ENCODE assay signal across 25 mouse cellular contexts in genomic region chr17:15329740-15330318, GRCm38 (mm10). TPM values are rescaled to one million over a fixed set of nuclear protein-coding genes. Genes with fewer than 3 reads are reported as not detected.
DNase-seq lines count a peak whose midpoint lies in the region; ATAC-seq lines count a peak whose summit lies in the region.
"Had no signal": no experiment of that assay in that cellular context is flagged by ENCODE, and none has a peak within 500 bp of the region (broad histone marks: within the 10 kb centered on the region; RNA-seq: fewer than 3 reads in every experiment).

No protein-coding gene starts in this region.

- intact Hi-C loops in heart, postnatal 14 days (cut with DNase I), result no loop called here

- H3K4me2 ChIP-seq in kidney, embryonic 14.5 days (replicated peaks; ENCODE audit: low read depth, low read length), result no peak overlapping the region
- H3K4me2 ChIP-seq in embryonic facial prominence, embryonic 14.5 days (ENCODE audit: low read depth, low read length), result no peak overlapping the region
- no peak overlapping the region for H3K4me2 ChIP-seq in limb, embryonic 13.5 days (replicated peaks)
- H3K4me2 ChIP-seq: forebrain, embryonic 13.5 days; heart, embryonic 13.5 days; hindbrain, embryonic 13.5 days had no signal

- no peaks in the 10 kb centered on the region for H3K36me3 ChIP-seq in kidney, embryonic 14.5 days (ENCODE audit: control insufficient read depth, insufficient read depth, low read length)
- no peaks in the 10 kb centered on the region for H3K36me3 ChIP-seq in embryonic facial prominence, embryonic 14.5 days (ENCODE audit: control insufficient read depth, insufficient read depth, low read length)
- H3K36me3 ChIP-seq in limb, embryonic 13.5 days, result no peaks in the 10 kb centered on the region
- H3K36me3 ChIP-seq: forebrain, embryonic 10.5 days; heart, embryonic 10.5 days; heart, embryonic 13.5 days; hindbrain, embryonic 10.5 days; hindbrain, embryonic 13.5 days had no signal

- no peaks in the 10 kb centered on the region for H3K9me3 ChIP-seq in kidney, embryonic 14.5 days (ENCODE audit: control insufficient read depth, low read length)
- no peaks in the 10 kb centered on the region for H3K9me3 ChIP-seq in embryonic facial prominence, embryonic 14.5 days (ENCODE audit: control insufficient read depth, low read length)
- no peaks in the 10 kb centered on the region for H3K9me3 ChIP-seq in limb, embryonic 13.5 days
- H3K9me3 ChIP-seq: forebrain, embryonic 10.5 days; forebrain, embryonic 13.5 days; heart, embryonic 10.5 days; heart, embryonic 13.5 days; hindbrain, embryonic 10.5 days; hindbrain, embryonic 13.5 days had no signal

- H3K27me3 ChIP-seq in kidney, embryonic 14.5 days (ENCODE audit: control insufficient read depth, insufficient read depth, low read length), result no peaks in the 10 kb centered on the region
- no peaks in the 10 kb centered on the region for H3K27me3 ChIP-seq in embryonic facial prominence, embryonic 14.5 days (replicated peaks; ENCODE audit: control insufficient read depth, insufficient read depth, low read length)
- no peaks in the 10 kb centered on the region for H3K27me3 ChIP-seq in limb, embryonic 13.5 days
- H3K27me3 ChIP-seq: forebrain, embryonic 13.5 days had no signal

- ATAC-seq in kidney, embryonic 14.5 days (ENCODE audit: low FRiP score, low TSS enrichment), result 0 out of 2 replicates have a peak, but pooled peaks have one; percentile 43
- ATAC-seq in embryonic facial prominence, embryonic 14.5 days (ENCODE audit: low read depth), result peak; percentile 70
- peak; percentile 78 for ATAC-seq in limb, embryonic 13.5 days (ENCODE audit: low FRiP score, low read depth)
- ATAC-seq: activated CD4-positive, CD25-positive, alpha-beta regulatory T cell, adult 4 months; forebrain, embryonic 13.5 days; forebrain, embryonic 16.5 days; hindbrain, embryonic 16.5 days had no signal

- H3K4me3 ChIP-seq in kidney, embryonic 14.5 days (ENCODE audit: low read length), result no peak overlapping the region
- no peak overlapping the region for H3K4me3 ChIP-seq in embryonic facial prominence, embryonic 14.5 days (ENCODE audit: low read depth, low read length)
- no peak overlapping the region for H3K4me3 ChIP-seq in limb, embryonic 13.5 days
- H3K4me3 ChIP-seq: forebrain, embryonic 10.5 days; forebrain, embryonic 13.5 days; heart, adult 2 months; heart, embryonic 10.5 days; heart, embryonic 13.5 days; hindbrain, embryonic 10.5 days; hindbrain, embryonic 13.5 days had no signal

- DNase-seq in kidney, adult 8-10 months, result no peak
- peak; percentile 54 for DNase-seq in embryonic facial prominence, embryonic 14.5 days (ENCODE audit: low spot score)
- peak; percentile 12 for DNase-seq in mesoderm, embryonic 11.5 days (ENCODE audit: low read depth, low spot score)
- no peak for DNase-seq in adipocyte (ENCODE audit: low spot score)
- no peak for DNase-seq in heart, postnatal 14 days
- no peak for DNase-seq in thymus, postnatal 14 days
- DNase-seq: adrenal gland, postnatal 10 days; adrenal gland, postnatal 36 days; cerebellum, adult 18-20 months; cerebellum, adult 9-10 months; cerebellum, postnatal 14 days; gastrocnemius, postnatal 10 days; gastrocnemius, postnatal 36 days; heart, adult 2 months had no signal

- H3K9ac ChIP-seq in kidney, embryonic 14.5 days (ENCODE audit: low read depth, low read length), result no peak overlapping the region
- no peak overlapping the region for H3K9ac ChIP-seq in embryonic facial prominence, embryonic 14.5 days (ENCODE audit: low read depth, low read length)
- H3K9ac ChIP-seq in limb, embryonic 13.5 days, result no peak overlapping the region
- H3K9ac ChIP-seq: forebrain, embryonic 13.5 days; heart, embryonic 13.5 days; hindbrain, embryonic 13.5 days had no signal

- H3K27ac ChIP-seq in kidney, embryonic 14.5 days (ENCODE audit: low read depth, low read length), result no peak overlapping the region
- no peak overlapping the region for H3K27ac ChIP-seq in embryonic facial prominence, embryonic 14.5 days (replicated peaks; ENCODE audit: low read depth, low read length)
- no peak overlapping the region for H3K27ac ChIP-seq in limb, embryonic 13.5 days
- H3K27ac ChIP-seq: forebrain, embryonic 10.5 days; forebrain, embryonic 13.5 days; heart, adult 2 months; heart, embryonic 10.5 days; heart, embryonic 13.5 days; hindbrain, embryonic 10.5 days; hindbrain, embryonic 13.5 days had no signal

- WGBS in kidney, embryonic 14.5 days, result 76% methylated on average over 10 of the region's 10 CpGs
- WGBS in embryonic facial prominence, embryonic 14.5 days, result 74% methylated on average over 10 of the region's 10 CpGs
- 73% methylated on average over 10 of the region's 10 CpGs for WGBS in limb, embryonic 13.5 days

- no peaks in the 10 kb centered on the region for H3K4me1 ChIP-seq in kidney, embryonic 14.5 days (ENCODE audit: control insufficient read depth, insufficient read depth, low read length)
- no peaks in the 10 kb centered on the region for H3K4me1 ChIP-seq in embryonic facial prominence, embryonic 14.5 days (ENCODE audit: control insufficient read depth, insufficient read depth, low read length)
- H3K4me1 ChIP-seq in limb, embryonic 13.5 days, result no peaks in the 10 kb centered on the region
- H3K4me1 ChIP-seq: heart, embryonic 10.5 days; heart, embryonic 13.5 days; hindbrain, embryonic 13.5 days had no signal

RNA-seq across cellular contexts. Expression of gene Dll1, which starts 46.8 kb away (rescaled TPM):
- 16.4 and 24.6 TPM in 2 replicates for polyA plus RNA-seq in kidney, embryonic 14.5 days (2014; fragmentation: Nextera tagmentation; extraction: Ambion mirVana)
- polyA plus RNA-seq in embryonic facial prominence, embryonic 14.5 days (2014; fragmentation: Nextera tagmentation; extraction: Ambion mirVana), result 8.4 and 8.7 TPM in 2 replicates
- polyA plus RNA-seq in limb, embryonic 13.5 days (2015; fragmentation: Nextera tagmentation; extraction: Ambion mirVana), result 7.0 and 7.1 TPM in 2 replicates
- total RNA-seq in heart, postnatal 14 days (2021), result 1 to 10 TPM; 7.9 to 9.0 TPM

Comparison
In these comparisons a context has a peak if more than half of its experiments do, and no peak if none do; other contexts are left out.
1. DNase-seq: peak in embryonic facial prominence, embryonic 14.5 days (single experiment) and mesoderm, embryonic 11.5 days (single experiment); none in kidney, adult 8-10 months (0 of 2), adipocyte (single experiment), heart, postnatal 14 days (0 of 2) and thymus, postnatal 14 days (single experiment).
2. Peak in every context shown above with its lines, with median percentiles within 50 percentile points of each other: ATAC-seq.